Mouse (Mus musculus): ENCODE measurements at regions not wholly inside any gene's neighbourhood (a gene's known extent, or its start where the extent isn't known, plus 50 kb on each side); places are given as distances from the start of the nearest gene placed in this dataset.

DNA sequence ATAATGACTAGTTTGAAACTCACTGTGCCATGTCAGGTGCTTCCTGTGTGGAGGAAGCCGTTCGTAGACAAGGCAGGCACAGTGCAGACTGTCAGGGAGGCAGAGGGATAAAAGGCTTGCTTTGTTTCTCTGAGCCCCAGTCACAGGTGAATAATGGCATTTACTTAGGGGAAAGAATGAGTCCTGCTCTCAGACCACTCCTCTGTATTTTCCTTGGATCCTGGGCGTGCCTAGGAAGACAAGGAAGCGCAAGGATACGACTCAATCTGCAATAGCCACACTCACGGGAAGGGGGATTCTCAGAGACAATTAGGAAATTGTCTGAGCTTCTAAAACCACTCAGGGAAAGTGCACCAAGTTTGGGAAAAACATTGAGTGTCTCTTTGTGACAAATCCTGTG lies 504.1 kb downstream of the Sox2 start:
- TF ChIP-seq CTCF (IDR thresholded peaks at IDR 0.05; ENCODE audit: low read depth, low read length), result no peak
- TF ChIP-seq POLR2A (IDR thresholded peaks at IDR 0.05; ENCODE audit: borderline replicate concordance, low read depth, low read length), result no peak

All from bone marrow macrophage, adult 2 months (primary cell).